Mouse (Mus musculus): Measurements from ENCODE around the gene Foxj1. TPM values are rescaled to one million over a fixed set of nuclear protein-coding genes. Genes with fewer than 3 reads are reported as not detected.
"Not testable (repeated sequence)": the region's sequence is repeated elsewhere in the genome, so short reads cannot be mapped to it uniquely, and the experiment has no call there.

The Foxj1 gene
- polyA plus RNA-seq (2015; fragmentation: Nextera tagmentation; extraction: Ambion mirVana), result 2.9 TPM in 2 replicates

- H3K36me3 ChIP-seq, result no peaks in the 10 kb centered on the region
- H3K4me1 ChIP-seq, result peaks cover 83% of the 10 kb centered on the region
- H3K27ac ChIP-seq, result peak within 1 kb of the TSS; percentile 87
- no peaks in the 10 kb centered on the region for H3K9me3 ChIP-seq (replicated peaks)
- H3K4me3 ChIP-seq (replicated peaks), result peak within 1 kb of the TSS; percentile 57
- peak within 1 kb of the TSS; percentile 49 for H3K9ac ChIP-seq
- H3K27me3 ChIP-seq, result peaks cover 31% of the 10 kb centered on the region
- under 1% methylated on average over 60 of the region's 61 CpGs for WGBS
- H3K4me2 ChIP-seq, result peak within 1 kb of the TSS; percentile 98
- ATAC-seq (replicated peaks; ENCODE audit: low FRiP score), result peak; percentile 81
These were observed at the start of gene Foxj1 for GRCm38 (mm10) chr11:116335244-116336036. Foxj1 (minus strand) TSS chr11:116335399.

- WGBS, result 59% methylated on average over 11 of the region's 11 CpGs
- H3K36me3 ChIP-seq, result peaks cover 7% of the 10 kb centered on the region
- peaks cover 35% of the 10 kb centered on the region for H3K4me1 ChIP-seq
- H3K9ac ChIP-seq, result no peak overlapping the region
- H3K27ac ChIP-seq, result peak overlapping the region; percentile 80
- no peaks in the 10 kb centered on the region for H3K27me3 ChIP-seq
- no peak overlapping the region for H3K4me2 ChIP-seq
- H3K9me3 ChIP-seq (replicated peaks), result no peaks in the 10 kb centered on the region
- no peak; the same call in 1 of the 2 replicates for ATAC-seq (replicated peaks; ENCODE audit: low FRiP score)
- H3K4me3 ChIP-seq (replicated peaks), result no peak overlapping the region
These were observed 49.0 kb upstream of the Foxj1 start for GRCm38 (mm10) chr11:116384171-116384570.

DNA sequence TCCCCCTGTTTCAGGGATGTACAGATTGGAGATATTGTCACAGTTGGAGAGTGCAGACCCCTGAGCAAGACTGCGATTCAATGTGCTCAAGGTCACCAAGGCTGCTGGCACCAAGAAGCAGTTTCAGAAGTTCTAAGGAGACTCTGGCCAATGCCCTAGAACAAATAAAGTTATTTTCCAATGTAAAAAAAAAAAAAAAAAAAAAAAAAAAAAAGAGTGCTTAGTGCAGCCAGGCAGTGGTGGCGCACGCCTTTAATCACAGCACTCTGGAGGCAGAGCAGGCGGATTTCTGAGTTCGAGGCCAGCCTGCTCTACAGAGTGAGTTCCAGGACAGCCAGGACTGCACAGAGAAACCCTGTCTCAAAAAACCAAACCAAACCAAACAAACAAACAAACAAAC lies 47.9 kb upstream of the Foxj1 start:
- H3K4me2 ChIP-seq; H3K9ac ChIP-seq; H3K27ac ChIP-seq; H3K27me3 ChIP-seq; H3K36me3 ChIP-seq; ATAC-seq (replicated peaks; ENCODE audit: low FRiP score); H3K4me3 ChIP-seq (replicated peaks); H3K9me3 ChIP-seq (replicated peaks): not testable (repeated sequence)
- peaks cover 26% of the 10 kb centered on the region for H3K4me1 ChIP-seq
- WGBS, result 94% methylated on average over 5 of the region's 5 CpGs

DNA sequence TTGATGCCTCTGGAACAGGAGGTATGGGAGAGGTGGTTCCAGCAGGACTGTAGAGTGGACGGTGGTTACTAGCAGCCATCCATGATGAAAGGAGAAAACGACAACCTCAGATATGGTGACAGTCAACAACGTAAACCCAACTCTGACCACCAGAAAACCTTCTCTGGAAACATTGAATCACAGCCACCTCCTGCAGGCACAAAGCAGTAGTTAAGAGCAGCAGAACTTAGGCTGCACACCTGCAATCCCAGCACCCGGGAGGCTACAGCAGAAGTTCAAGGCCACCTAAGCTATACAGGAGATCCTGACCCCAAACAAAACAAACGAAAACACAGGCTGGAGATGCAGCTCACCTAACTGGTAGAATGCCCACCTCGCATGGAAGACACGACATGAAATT lies 45.6 kb upstream of the Foxj1 start:
- Histone ChIP-seq H3K4me2 (no peak overlapping the region), H3K9me3 (replicated peaks) (no peaks in the 10 kb centered on the region), H3K4me3 (replicated peaks) (no peak overlapping the region), H3K36me3 (peaks cover 7% of the 10 kb centered on the region), H3K9ac (no peak overlapping the region), H3K27ac (no peak overlapping the region), H3K4me1 (peaks cover 3% of the 10 kb centered on the region), H3K27me3 (no peaks in the 10 kb centered on the region)
- 76% methylated on average over 7 of the region's 7 CpGs for WGBS
- no peak for ATAC-seq (replicated peaks; ENCODE audit: low FRiP score)

DNA sequence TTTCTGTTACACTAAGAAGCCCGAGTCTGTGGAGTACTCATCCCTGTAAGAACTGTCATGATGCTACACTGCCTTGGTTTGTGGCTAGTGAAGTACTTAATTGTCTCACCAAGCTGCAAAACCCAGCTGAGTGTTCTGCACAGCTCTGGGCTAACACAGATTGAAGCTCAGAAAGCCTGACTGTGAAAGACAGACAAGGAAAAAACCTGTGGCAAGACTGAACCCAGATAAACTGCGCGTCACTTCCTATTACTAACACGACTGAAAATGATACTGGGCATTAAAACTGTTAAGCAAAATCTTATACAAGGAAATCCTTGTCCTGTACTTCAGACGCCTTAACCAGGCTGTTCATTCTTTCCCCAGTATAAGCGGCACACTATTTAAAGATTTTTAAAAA lies 44.3 kb upstream of the Foxj1 start:
- Histone ChIP-seq H3K27ac (no peak overlapping the region), H3K36me3 (peaks cover 7% of the 10 kb centered on the region), H3K4me3 (replicated peaks) (no peak overlapping the region), H3K27me3 (no peaks in the 10 kb centered on the region), H3K9ac (no peak overlapping the region), H3K4me1 (no peaks in the 10 kb centered on the region; the same call in 1 of the 2 replicates), H3K9me3 (replicated peaks) (no peaks in the 10 kb centered on the region), H3K4me2 (no peak overlapping the region)
- WGBS, result 82% methylated on average over 6 of the region's 6 CpGs
- ATAC-seq (replicated peaks; ENCODE audit: low FRiP score), result no peak

GRCm38 (mm10) chr11:116376945-116377661 lies 41.9 kb upstream of the Foxj1 start:
- no peak overlapping the region for H3K4me3 ChIP-seq (replicated peaks)
- no peaks in the 10 kb centered on the region for H3K27me3 ChIP-seq
- peaks cover 7% of the 10 kb centered on the region for H3K36me3 ChIP-seq
- H3K27ac ChIP-seq, result 0 out of 2 replicates have a peak overlapping the region, but pooled peaks have one; percentile 51
- no peak for ATAC-seq (replicated peaks; ENCODE audit: low FRiP score)
- H3K4me2 ChIP-seq, result no peak overlapping the region
- H3K9me3 ChIP-seq (replicated peaks), result no peaks in the 10 kb centered on the region
- H3K9ac ChIP-seq, result no peak overlapping the region
- WGBS, result 65% methylated on average over 7 of the region's 7 CpGs
- H3K4me1 ChIP-seq, result no peaks in the 10 kb centered on the region

DNA sequence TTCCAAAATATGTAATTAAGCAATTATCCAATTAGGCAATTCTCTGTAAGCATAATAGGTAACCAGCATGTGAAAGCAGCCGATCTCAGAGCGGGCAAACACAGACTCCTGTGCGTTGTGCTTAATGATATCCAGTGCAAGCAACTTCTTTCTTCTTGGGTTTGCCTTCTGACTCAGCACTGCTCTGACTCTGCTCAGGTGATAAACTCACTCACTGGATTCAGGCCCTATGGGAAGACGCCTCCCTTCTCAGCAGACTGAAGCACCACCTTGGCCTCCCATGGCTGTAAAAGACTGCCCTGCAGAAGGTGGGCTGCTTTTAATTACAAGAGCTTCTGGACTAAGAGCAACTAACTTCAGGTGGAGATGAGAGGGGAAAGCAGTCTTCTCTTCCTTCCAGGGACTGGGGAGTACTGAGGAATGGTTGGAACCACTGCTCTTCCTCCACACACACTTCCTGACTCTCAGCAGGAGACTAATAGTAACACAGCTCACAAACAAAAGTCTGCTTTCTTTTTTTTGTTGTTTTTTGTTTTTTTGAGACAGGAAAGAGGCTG lies 36.8 kb upstream of the Foxj1 start:
- H3K4me3 ChIP-seq (replicated peaks), result no peak overlapping the region
- H3K4me2 ChIP-seq, result no peak overlapping the region
- H3K27me3 ChIP-seq, result no peaks in the 10 kb centered on the region
- H3K4me1 ChIP-seq, result 0 out of 2 replicates have a peak, but pooled peaks cover 5% of the 10 kb centered on the region
- no peaks in the 10 kb centered on the region for H3K36me3 ChIP-seq
- H3K9me3 ChIP-seq (replicated peaks), result no peaks in the 10 kb centered on the region
- ATAC-seq (replicated peaks; ENCODE audit: low FRiP score), result no peak
- H3K9ac ChIP-seq, result no peak overlapping the region
- 90% methylated on average over 4 of the region's 4 CpGs for WGBS
- no peak overlapping the region for H3K27ac ChIP-seq

GRCm38 (mm10) chr11:116369633-116370032 lies 34.4 kb upstream of the Foxj1 start:
- peak overlapping the region; percentile 48; the same call in 1 of the 2 replicates for H3K27ac ChIP-seq
- no peaks in the 10 kb centered on the region for H3K9me3 ChIP-seq (replicated peaks)
- 49% methylated on average over 5 of the region's 5 CpGs for WGBS
- H3K27me3 ChIP-seq, result no peaks in the 10 kb centered on the region
- H3K4me1 ChIP-seq, result peaks cover 14% of the 10 kb centered on the region
- H3K4me2 ChIP-seq, result no peak overlapping the region
- H3K9ac ChIP-seq, result no peak overlapping the region
- ATAC-seq (replicated peaks; ENCODE audit: low FRiP score), result no peak
- no peak overlapping the region for H3K4me3 ChIP-seq (replicated peaks)
- H3K36me3 ChIP-seq, result no peaks in the 10 kb centered on the region

DNA sequence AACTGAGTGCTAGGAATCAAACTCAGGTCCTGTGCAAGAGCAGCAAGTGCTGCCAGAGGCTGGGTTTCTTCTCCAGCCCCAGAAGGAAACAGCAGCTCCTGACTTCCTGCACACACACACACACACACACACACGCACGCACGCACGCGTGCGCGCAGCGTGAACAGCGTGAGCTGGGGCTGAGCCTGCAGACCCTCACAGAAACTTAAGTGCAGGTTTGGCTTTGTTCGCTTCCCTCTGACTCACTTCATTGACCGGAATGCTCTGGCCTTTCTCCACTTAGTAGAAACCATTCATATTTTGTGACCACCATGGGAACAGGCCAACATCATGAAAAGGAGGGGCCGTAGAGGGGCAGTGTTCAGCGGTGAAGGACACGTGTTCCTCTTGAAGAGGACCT lies 33.9 kb upstream of the Foxj1 start:
- 88% methylated on average over 14 of the region's 14 CpGs for WGBS
- no peak for ATAC-seq (replicated peaks; ENCODE audit: low FRiP score)
- Histone ChIP-seq H3K27ac (peak overlapping the region; percentile 6; the same call in 1 of the 2 replicates), H3K4me3 (replicated peaks) (no peak overlapping the region), H3K4me1 (peaks cover 20% of the 10 kb centered on the region), H3K9ac (no peak overlapping the region), H3K4me2 (no peak overlapping the region), H3K9me3 (replicated peaks) (no peaks in the 10 kb centered on the region), H3K27me3 (no peaks in the 10 kb centered on the region), H3K36me3 (no peaks in the 10 kb centered on the region)

DNA sequence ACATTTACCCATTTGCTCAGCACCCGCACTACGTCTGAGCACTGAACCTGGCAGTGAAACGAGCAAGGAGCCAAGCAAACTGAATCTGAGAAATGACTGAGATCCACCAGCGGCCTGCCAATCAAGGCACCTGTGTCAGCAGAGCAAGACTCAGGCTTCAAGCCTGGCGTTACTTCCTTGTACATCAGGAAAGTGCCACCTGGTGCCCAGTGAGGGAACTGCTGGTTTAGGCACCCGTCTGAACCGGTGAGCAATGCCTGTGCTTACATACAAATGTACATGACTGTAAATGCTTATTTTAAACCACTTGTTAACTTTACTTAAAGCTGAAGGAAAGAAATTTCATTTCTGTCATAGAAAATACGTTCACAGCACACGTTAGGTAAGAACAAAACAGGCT lies 32.9 kb upstream of the Foxj1 start:
- ATAC-seq (replicated peaks; ENCODE audit: low FRiP score), result no peak
- no peak overlapping the region for H3K9ac ChIP-seq
- H3K27ac ChIP-seq, result no peak overlapping the region
- no peaks in the 10 kb centered on the region for H3K9me3 ChIP-seq (replicated peaks)
- H3K27me3 ChIP-seq, result no peaks in the 10 kb centered on the region
- no peak overlapping the region for H3K4me3 ChIP-seq (replicated peaks)
- no peaks in the 10 kb centered on the region for H3K36me3 ChIP-seq
- no peak overlapping the region for H3K4me2 ChIP-seq
- 27% methylated on average over 9 of the region's 9 CpGs for WGBS
- H3K4me1 ChIP-seq, result peaks cover 28% of the 10 kb centered on the region

DNA sequence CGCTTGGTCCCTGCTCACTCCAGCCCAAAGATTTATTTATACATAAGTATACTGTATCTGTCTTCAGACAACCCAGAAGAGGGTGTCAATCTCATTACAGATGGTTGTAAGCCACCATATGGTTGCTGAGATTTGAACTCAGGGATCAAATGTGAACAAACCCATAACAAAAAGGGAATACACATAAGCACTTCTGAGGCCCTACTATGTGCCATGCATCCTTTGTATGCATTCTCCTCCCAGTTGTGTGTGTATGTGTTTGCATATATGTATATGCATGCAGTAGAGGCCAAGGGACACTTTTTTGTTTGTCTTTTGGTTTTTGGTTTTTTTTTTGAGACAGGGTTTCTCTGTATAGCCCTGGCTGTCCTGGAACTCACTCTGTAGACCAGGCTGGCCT lies 31.4 kb upstream of the Foxj1 start:
- H3K4me1 ChIP-seq, result peaks cover 28% of the 10 kb centered on the region
- H3K9me3 ChIP-seq (replicated peaks), result no peaks in the 10 kb centered on the region
- H3K4me3 ChIP-seq (replicated peaks), result no peak overlapping the region
- H3K9ac ChIP-seq, result no peak overlapping the region
- H3K4me2 ChIP-seq, result no peak overlapping the region
- H3K27me3 ChIP-seq, result no peaks in the 10 kb centered on the region
- no peak for ATAC-seq (replicated peaks; ENCODE audit: low FRiP score)
- no peaks in the 10 kb centered on the region for H3K36me3 ChIP-seq
- H3K27ac ChIP-seq, result no peak overlapping the region
- 81% methylated on average over 1 of the region's 1 CpGs for WGBS

- H3K4me3 ChIP-seq (replicated peaks), result no peak overlapping the region
- H3K36me3 ChIP-seq, result no peaks in the 10 kb centered on the region
- H3K27ac ChIP-seq, result no peak overlapping the region
- no peaks in the 10 kb centered on the region for H3K27me3 ChIP-seq
- H3K9me3 ChIP-seq (replicated peaks), result no peaks in the 10 kb centered on the region
- H3K4me2 ChIP-seq, result no peak overlapping the region
- ATAC-seq (replicated peaks; ENCODE audit: low FRiP score), result no peak
- H3K9ac ChIP-seq, result no peak overlapping the region
- WGBS, result 74% methylated on average over 2 of the region's 2 CpGs
- peaks cover 28% of the 10 kb centered on the region for H3K4me1 ChIP-seq
These were observed 30.9 kb upstream of the Foxj1 start for GRCm38 (mm10) chr11:116366124-116366523.
